Comparison of ENCODE assay signal across 8 mouse cellular contexts in genomic region chr9:56506931-56507681, GRCm38 (mm10).
DNase-seq lines count a peak whose midpoint lies in the region; ATAC-seq lines count a peak whose summit lies in the region.

No protein-coding gene starts in this region.

- H3K4me3 ChIP-seq in hindbrain, embryonic 10.5 days = peak overlapping the region; percentile 64
- peak overlapping the region; percentile 33 for H3K4me3 ChIP-seq in limb, embryonic 11.5 days (ENCODE audit: low read depth, low read length)
- peak overlapping the region; percentile 40 for H3K4me3 ChIP-seq in midbrain, embryonic 12.5 days

- WGBS in hindbrain, embryonic 10.5 days = 14% methylated on average over 25 of the region's 25 CpGs
- 5% methylated on average over 25 of the region's 25 CpGs for WGBS in limb, embryonic 11.5 days
- 10% methylated on average over 25 of the region's 25 CpGs for WGBS in midbrain, embryonic 12.5 days

- H3K4me1 ChIP-seq in hindbrain, embryonic 10.5 days (replicated peaks) = peaks cover 52% of the 10 kb centered on the region
- H3K4me1 ChIP-seq in limb, embryonic 11.5 days (ENCODE audit: control insufficient read depth, insufficient read depth, low read length) = peaks cover 11% of the 10 kb centered on the region
- peaks cover 31% of the 10 kb centered on the region for H3K4me1 ChIP-seq in midbrain, embryonic 12.5 days

- DNase-seq in layer of hippocampus, postnatal 10 days (ENCODE audit: low spot score in 2 of 2) = peak; percentile 24 to 44
- DNase-seq in layer of hippocampus, adult 8-10 months (ENCODE audit: low spot score in 2 of 2) = no peak
- DNase-seq in adrenal gland, postnatal 10 days = peak; percentile 39
- peak; percentile 82 for DNase-seq in fibroblast of lung, adult 2 months (ENCODE audit: low read depth)
- DNase-seq in hindbrain, embryonic 10.5 days (ENCODE audit: low spot score) = peak; percentile 30
- DNase-seq in limb, embryonic 11.5 days (ENCODE audit: low spot score) = peak; percentile 70
- peak; percentile 53 for DNase-seq in thymus, postnatal 4 days

- H3K9ac ChIP-seq in limb, embryonic 11.5 days (ENCODE audit: low read length) = peak overlapping the region; percentile 67
- H3K9ac ChIP-seq in midbrain, embryonic 12.5 days (replicated peaks) = peak overlapping the region; percentile 58

- H3K4me2 ChIP-seq in limb, embryonic 11.5 days (ENCODE audit: low read depth, severe bottlenecking) = peak overlapping the region; percentile 78
- H3K4me2 ChIP-seq in midbrain, embryonic 12.5 days (replicated peaks) = peak overlapping the region; percentile 75

- H3K27me3 ChIP-seq in hindbrain, embryonic 10.5 days (ENCODE audit: insufficient read depth, poor library complexity, severe bottlenecking) = 0 out of 2 replicates have a peak, but pooled peaks cover 5% of the 10 kb centered on the region
- no peaks in the 10 kb centered on the region for H3K27me3 ChIP-seq in limb, embryonic 11.5 days (ENCODE audit: control insufficient read depth, insufficient read depth, low read length)
- peaks cover 30% of the 10 kb centered on the region for H3K27me3 ChIP-seq in midbrain, embryonic 12.5 days

- H3K9me3 ChIP-seq in hindbrain, embryonic 10.5 days = no peaks in the 10 kb centered on the region
- no peaks in the 10 kb centered on the region for H3K9me3 ChIP-seq in limb, embryonic 11.5 days (ENCODE audit: control insufficient read depth, low read length)
- H3K9me3 ChIP-seq in midbrain, embryonic 12.5 days = no peaks in the 10 kb centered on the region

- H3K27ac ChIP-seq in hindbrain, embryonic 10.5 days = peak overlapping the region; percentile 93
- peak overlapping the region; percentile 83 for H3K27ac ChIP-seq in limb, embryonic 11.5 days (replicated peaks; ENCODE audit: low read depth, low read length)
- peak overlapping the region; percentile 91 for H3K27ac ChIP-seq in midbrain, embryonic 12.5 days (replicated peaks)

- H3K36me3 ChIP-seq in hindbrain, embryonic 10.5 days = no peaks in the 10 kb centered on the region
- H3K36me3 ChIP-seq in limb, embryonic 11.5 days (ENCODE audit: control insufficient read depth, insufficient read depth, low read length) = no peaks in the 10 kb centered on the region
- no peaks in the 10 kb centered on the region for H3K36me3 ChIP-seq in midbrain, embryonic 12.5 days

- no peak; the same call in 1 of the 2 replicates for ATAC-seq in limb, embryonic 11.5 days (ENCODE audit: insufficient number of reproducible peaks, low FRiP score, low TSS enrichment, low read depth)
- ATAC-seq in midbrain, embryonic 12.5 days (ENCODE audit: low FRiP score, low read depth) = no peak

Comparison
In these comparisons a context has a peak if more than half of its experiments do, and no peak if none do; other contexts are left out.
1. DNase-seq: peak in layer of hippocampus, postnatal 10 days (2 of 2), adrenal gland, postnatal 10 days (single experiment), fibroblast of lung, adult 2 months (single experiment), hindbrain, embryonic 10.5 days (single experiment), limb, embryonic 11.5 days (single experiment) and thymus, postnatal 4 days (single experiment); none in layer of hippocampus, adult 8-10 months (0 of 2).
2. Peak in every context shown above with its lines, with median percentiles within 50 percentile points of each other: H3K27ac ChIP-seq and H3K4me3 ChIP-seq.